Mouse (Mus musculus): Measurements from ENCODE around the gene Cd300a. TPM values are rescaled to one million over a fixed set of nuclear protein-coding genes. Genes with fewer than 3 reads are reported as not detected.

Gene Cd300a
- 1.0 and 2.3 TPM in 2 replicates for polyA plus RNA-seq (2015; fragmentation: Nextera tagmentation; extraction: Ambion mirVana)

GRCm38 (mm10) chr11:114889991-114890518 is at the start of gene Cd300a:
Cd300a (plus strand) TSS chr11:114890041.
- H3K4me2 ChIP-seq: no peak within 1 kb of the TSS
- no peak within 1 kb of the TSS for H3K9ac ChIP-seq
- H3K27ac ChIP-seq: no peak within 1 kb of the TSS
- no peaks in the 10 kb centered on the region for H3K9me3 ChIP-seq
- H3K36me3 ChIP-seq: no peaks in the 10 kb centered on the region
- 74% methylated on average over 18 of the region's 18 CpGs for WGBS
- no peaks in the 10 kb centered on the region for H3K27me3 ChIP-seq
- no peak for ATAC-seq (ENCODE audit: insufficient number of reproducible peaks, insufficient read depth, low FRiP score, low TSS enrichment, low read depth)
- H3K4me3 ChIP-seq: no peak within 1 kb of the TSS
- H3K4me1 ChIP-seq: no peaks in the 10 kb centered on the region

- Histone ChIP-seq H3K9ac (peak overlapping the region; percentile 59), H3K27ac (peak overlapping the region; percentile 69), H3K4me1 (peaks cover 18% of the 10 kb centered on the region), H3K27me3 (no peaks in the 10 kb centered on the region), H3K9me3 (peaks cover 4% of the 10 kb centered on the region; the same call in 1 of the 2 replicates), H3K4me2 (peak overlapping the region; percentile 23), H3K36me3 (no peaks in the 10 kb centered on the region), H3K4me3 (no peak overlapping the region)
- 6% methylated on average over 8 of the region's 8 CpGs for WGBS
- peak; percentile 38; the same call in 1 of the 2 replicates for ATAC-seq (ENCODE audit: insufficient number of reproducible peaks, insufficient read depth, low FRiP score, low TSS enrichment, low read depth)
Observed at GRCm38 (mm10) chr11:114843818-114844463, 45.9 kb upstream of the Cd300a start.

DNA sequence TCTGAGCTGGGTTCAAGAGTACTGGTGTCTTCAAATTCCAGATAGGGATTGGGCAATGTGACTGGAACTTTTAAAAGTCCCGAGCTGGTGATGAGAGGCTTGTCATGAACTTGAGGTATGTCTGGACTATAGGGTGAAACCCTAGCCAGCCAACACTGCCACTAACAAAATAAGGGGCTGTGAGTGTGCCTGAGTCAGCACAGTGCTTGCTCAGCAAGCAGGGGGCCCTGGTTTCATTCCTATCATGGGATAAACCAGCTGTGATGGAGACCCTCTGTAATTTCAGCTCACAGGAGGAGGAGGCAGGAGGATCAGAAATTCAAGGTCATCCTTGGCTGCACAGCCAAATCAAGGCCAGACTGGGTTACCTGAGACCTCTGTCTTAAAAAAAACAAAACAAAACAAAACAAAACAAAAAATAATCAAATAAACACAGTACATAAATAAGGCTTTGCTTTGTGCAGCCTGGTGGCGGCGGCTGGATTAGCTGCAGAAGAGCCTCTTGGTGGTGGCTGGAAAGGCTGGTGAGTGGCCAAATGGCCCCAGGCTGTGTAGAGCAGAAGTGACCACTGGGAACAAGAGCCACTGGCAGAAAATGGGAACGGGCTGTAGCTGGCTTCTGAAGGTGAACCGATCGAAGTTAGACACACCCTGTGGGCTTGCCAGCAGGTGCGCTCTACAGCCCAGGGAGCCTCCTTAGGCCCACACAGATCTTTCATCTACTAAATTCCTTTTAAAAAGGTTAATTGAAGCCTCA is 45.2 kb upstream of the Cd300a start:
- H3K27ac ChIP-seq: peak overlapping the region; percentile 69
- 55% methylated on average over 7 of the region's 7 CpGs for WGBS
- H3K4me1 ChIP-seq: peaks cover 25% of the 10 kb centered on the region
- H3K4me3 ChIP-seq: no peak overlapping the region
- H3K4me2 ChIP-seq: peak overlapping the region; percentile 23; the same call in 1 of the 2 replicates
- no peak for ATAC-seq (ENCODE audit: insufficient number of reproducible peaks, insufficient read depth, low FRiP score, low TSS enrichment, low read depth)
- no peak overlapping the region for H3K9ac ChIP-seq
- no peaks in the 10 kb centered on the region for H3K36me3 ChIP-seq
- H3K9me3 ChIP-seq: peaks cover 4% of the 10 kb centered on the region; the same call in 1 of the 2 replicates
- no peaks in the 10 kb centered on the region; the same call in 1 of the 2 replicates for H3K27me3 ChIP-seq

DNA sequence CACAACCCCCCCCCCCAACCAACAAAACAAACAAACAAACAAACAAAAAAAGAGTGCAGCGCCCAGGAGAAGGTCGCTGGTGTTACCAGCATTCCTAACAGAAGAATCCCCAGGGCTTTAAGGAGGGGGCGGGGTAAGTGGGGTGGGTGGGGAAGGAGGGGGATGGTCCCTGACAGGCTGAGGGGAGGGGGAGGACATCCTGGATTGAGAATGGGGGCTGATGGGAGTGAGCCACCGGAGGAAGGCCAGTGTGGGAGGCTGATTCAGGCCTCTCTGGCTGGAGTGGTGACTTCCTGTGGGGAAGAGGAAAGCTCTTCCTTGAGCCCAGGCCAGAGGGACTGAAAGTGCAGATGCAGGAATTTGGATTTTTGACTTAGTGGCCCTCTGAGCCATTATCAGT is 43.5 kb upstream of the Cd300a start:
- peaks cover 37% of the 10 kb centered on the region for H3K4me1 ChIP-seq
- no peaks in the 10 kb centered on the region for H3K36me3 ChIP-seq
- H3K4me2 ChIP-seq: no peak overlapping the region
- no peak for ATAC-seq (ENCODE audit: insufficient number of reproducible peaks, insufficient read depth, low FRiP score, low TSS enrichment, low read depth)
- H3K4me3 ChIP-seq: no peak overlapping the region
- no peaks in the 10 kb centered on the region; the same call in 1 of the 2 replicates for H3K27me3 ChIP-seq
- no peak overlapping the region for H3K9ac ChIP-seq
- H3K27ac ChIP-seq: no peak overlapping the region
- H3K9me3 ChIP-seq: peaks cover 3% of the 10 kb centered on the region; the same call in 1 of the 2 replicates
- 68% methylated on average over 4 of the region's 4 CpGs for whole genome bisulfite sequencing

- no peak for ATAC-seq (ENCODE audit: insufficient number of reproducible peaks, insufficient read depth, low FRiP score, low TSS enrichment, low read depth)
- Histone ChIP-seq H3K4me2 (no peak overlapping the region), H3K27me3 (no peaks in the 10 kb centered on the region; the same call in 1 of the 2 replicates), H3K4me1 (peaks cover 37% of the 10 kb centered on the region), H3K9me3 (no peaks in the 10 kb centered on the region), H3K9ac (no peak overlapping the region), H3K36me3 (no peaks in the 10 kb centered on the region), H3K27ac (peak overlapping the region; percentile 39; the same call in 1 of the 2 replicates), H3K4me3 (no peak overlapping the region)
- WGBS: 57% methylated on average over 5 of the region's 5 CpGs
Observed at GRCm38 (mm10) chr11:114847008-114847407, 42.8 kb upstream of the Cd300a start.

DNA sequence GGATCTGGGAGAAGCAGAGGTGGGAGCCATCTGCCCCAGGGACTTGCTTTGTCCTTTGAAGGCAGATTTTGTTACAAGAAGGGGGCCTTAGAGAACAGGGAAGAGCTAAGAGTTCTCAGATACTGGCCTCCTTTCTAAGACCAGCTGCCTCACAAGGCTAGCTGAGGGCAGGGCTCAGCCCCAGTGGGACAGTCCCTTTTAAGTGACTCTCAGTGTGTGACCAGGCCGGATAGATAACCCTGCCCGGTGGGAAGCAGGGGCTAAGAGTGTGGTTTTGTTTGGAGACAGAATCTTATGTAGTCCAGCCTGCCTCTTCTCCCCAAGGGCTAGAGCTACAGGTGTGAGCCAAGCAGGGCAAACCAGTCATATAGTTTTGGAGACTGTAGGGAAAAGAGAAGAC is 40.3 kb upstream of the Cd300a start:
- H3K36me3 ChIP-seq: no peaks in the 10 kb centered on the region
- no peak overlapping the region; the same call in 1 of the 2 replicates for H3K9ac ChIP-seq
- H3K4me3 ChIP-seq: no peak overlapping the region
- no peaks in the 10 kb centered on the region; the same call in 1 of the 2 replicates for H3K27me3 ChIP-seq
- peak overlapping the region; percentile 97 for H3K4me2 ChIP-seq
- peaks cover 41% of the 10 kb centered on the region for H3K4me1 ChIP-seq
- H3K27ac ChIP-seq: 0 out of 2 replicates have a peak overlapping the region, but pooled peaks have one; percentile 33
- WGBS: 7% methylated on average over 2 of the region's 2 CpGs
- ATAC-seq (ENCODE audit: insufficient number of reproducible peaks, insufficient read depth, low FRiP score, low TSS enrichment, low read depth): no peak
- no peaks in the 10 kb centered on the region for H3K9me3 ChIP-seq

DNA sequence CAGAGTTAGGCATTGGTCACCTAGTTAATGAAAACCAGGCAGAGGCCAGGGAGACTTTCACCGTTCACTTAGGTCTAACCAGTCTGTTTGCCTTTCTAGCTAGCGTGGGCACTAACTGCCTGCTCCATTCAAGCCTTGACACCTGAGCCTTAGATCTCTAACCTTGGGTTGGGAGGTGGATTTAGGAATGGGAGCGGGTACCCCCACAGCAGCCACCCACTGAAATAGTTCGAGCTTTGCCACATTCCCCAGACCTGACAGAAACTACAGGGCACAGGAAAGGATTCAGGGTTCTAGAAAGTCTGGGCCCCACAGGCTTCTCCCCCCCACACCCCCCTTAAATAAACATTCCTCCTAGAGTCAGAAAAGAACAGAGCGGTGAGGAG is 39.8 kb upstream of the Cd300a start:
- no peaks in the 10 kb centered on the region for H3K9me3 ChIP-seq
- no peaks in the 10 kb centered on the region for H3K36me3 ChIP-seq
- peaks cover 44% of the 10 kb centered on the region for H3K4me1 ChIP-seq
- no peak for ATAC-seq (ENCODE audit: insufficient number of reproducible peaks, insufficient read depth, low FRiP score, low TSS enrichment, low read depth)
- H3K9ac ChIP-seq: peak overlapping the region; percentile 91
- H3K27ac ChIP-seq: 0 out of 2 replicates have a peak overlapping the region, but pooled peaks have one; percentile 33
- H3K4me3 ChIP-seq: peak overlapping the region; percentile 75
- H3K4me2 ChIP-seq: peak overlapping the region; percentile 97
- no peaks in the 10 kb centered on the region; the same call in 1 of the 2 replicates for H3K27me3 ChIP-seq
- 14% methylated on average over 5 of the region's 5 CpGs for WGBS

GRCm38 (mm10) chr11:114850452-114851268 is 39.2 kb upstream of the Cd300a start, which contains the start of gene Gprc5c:
Gprc5c (plus strand) TSS chr11:114851152.
- no peak for ATAC-seq (ENCODE audit: insufficient number of reproducible peaks, insufficient read depth, low FRiP score, low TSS enrichment, low read depth)
- Histone ChIP-seq H3K4me2 (peak within 1 kb of the TSS; percentile 97), H3K27ac (peak within 1 kb of the TSS; percentile 94), H3K9ac (peak within 1 kb of the TSS; percentile 91), H3K4me1 (peaks cover 44% of the 10 kb centered on the region), H3K36me3 (no peaks in the 10 kb centered on the region), H3K4me3 (peak within 1 kb of the TSS; percentile 75), H3K27me3 (no peaks in the 10 kb centered on the region; the same call in 1 of the 2 replicates), H3K9me3 (no peaks in the 10 kb centered on the region)
- under 1% methylated on average over 38 of the region's 43 CpGs for WGBS

- no peaks in the 10 kb centered on the region for H3K9me3 ChIP-seq
- peak; percentile 3; the same call in 1 of the 2 replicates for ATAC-seq (ENCODE audit: insufficient number of reproducible peaks, insufficient read depth, low FRiP score, low TSS enrichment, low read depth)
- no peaks in the 10 kb centered on the region for H3K36me3 ChIP-seq
- H3K4me1 ChIP-seq: peaks cover 44% of the 10 kb centered on the region
- WGBS: 0% methylated on average over 27 of the region's 27 CpGs
- H3K4me2 ChIP-seq: peak overlapping the region; percentile 97
- peak overlapping the region; percentile 75 for H3K4me3 ChIP-seq
- H3K27ac ChIP-seq: peak overlapping the region; percentile 94
- peak overlapping the region; percentile 91 for H3K9ac ChIP-seq
- no peaks in the 10 kb centered on the region; the same call in 1 of the 2 replicates for H3K27me3 ChIP-seq
Observed at GRCm38 (mm10) chr11:114851269-114851607, 38.6 kb upstream of the Cd300a start.

- Histone ChIP-seq H3K4me3 (peak overlapping the region; percentile 75), H3K9ac (peak overlapping the region; percentile 91), H3K4me1 (peaks cover 44% of the 10 kb centered on the region), H3K27me3 (no peaks in the 10 kb centered on the region; the same call in 1 of the 2 replicates), H3K27ac (peak overlapping the region; percentile 94), H3K9me3 (no peaks in the 10 kb centered on the region), H3K36me3 (no peaks in the 10 kb centered on the region), H3K4me2 (peak overlapping the region; percentile 97)
- peak; percentile 65 for ATAC-seq (ENCODE audit: insufficient number of reproducible peaks, insufficient read depth, low FRiP score, low TSS enrichment, low read depth)
- under 1% methylated on average over 63 of the region's 65 CpGs for WGBS
Observed at GRCm38 (mm10) chr11:114851608-114852310, 38.1 kb upstream of the Cd300a start.

Measured in embryonic facial prominence, embryonic 13.5 days (tissue).